Mouse (Mus musculus) CH12.LX (cell line): ENCODE results near the gene Prune2. TPM values are rescaled to one million over a fixed set of nuclear protein-coding genes. Genes with fewer than 3 reads are reported as not detected.

Experiments used
- DNase-seq: peaks from one replicate; pipeline ENCODE4 v3.0.0-alpha.2; 2013; ENCODE audit errors: extremely low read depth
- H3K27ac ChIP-seq: 2 replicates; pipeline ENCODE4 v1.5.1; 2012; ENCODE audit warnings: low read depth, mild to moderate bottlenecking, control low read depth, moderate library complexity; ENCODE audit not compliant: insufficient read depth
- H3K27me3 ChIP-seq: replicated peaks from 2 replicates; pipeline ENCODE3; 2012; ENCODE audit warnings: inconsistent platforms
- H3K36me3 ChIP-seq, 2 experiments: replicated peaks in 1 of 2; 2 replicates each; pipeline versions ENCODE3 to v1.6.1; 2012; ENCODE audit warnings: inconsistent platforms in 1 of 2, low read length in 1 of 2, mild to moderate bottlenecking in 1 of 2, mixed read lengths in 1 of 2, moderate library complexity in 1 of 2; ENCODE audit not compliant: control insufficient read depth in 1 of 2, insufficient read depth in 1 of 2
- H3K4me1 ChIP-seq, 2 experiments: 2 replicates each; pipeline ENCODE4 v1.6.1; 2012; ENCODE audit warnings: inconsistent platforms in 1 of 2, moderate library complexity in 1 of 2; ENCODE audit not compliant: insufficient read depth in 2 of 2, control insufficient read depth in 1 of 2
- H3K4me2 ChIP-seq: 2 replicates; pipeline ENCODE4 v1.6.1; 2012; ENCODE audit warnings: low read depth, mild to moderate bottlenecking, control low read depth; ENCODE audit not compliant: poor library complexity, insufficient read depth, severe bottlenecking
- H3K4me3 ChIP-seq, 3 experiments: fragments of 150-350 bp in 1 of 3; sonication (generic) in 1 of 3; replicated peaks in 1 of 3; 2 replicates each; pipeline versions ENCODE3 to v1.5.1; 2011 to 2012; ENCODE audit warnings: low read depth in 2 of 3, low read length in 2 of 3, mild to moderate bottlenecking in 2 of 3, moderate library complexity in 2 of 3, control low read depth in 1 of 3, improper control_type of control experiment in 1 of 3, inconsistent platforms in 1 of 3, mixed read lengths in 1 of 3; ENCODE audit not compliant: poor library complexity in 1 of 3
- H3K79me2 ChIP-seq: replicated peaks from 2 replicates; pipeline ENCODE4 v1.6.1; 2012; ENCODE audit warnings: mild to moderate bottlenecking, moderate library complexity; ENCODE audit not compliant: control insufficient read depth, poor library complexity, insufficient read depth, severe bottlenecking; ENCODE audit errors: extremely low read depth
- H3K9ac ChIP-seq: 2 replicates; pipeline ENCODE4 v1.6.1; 2012; ENCODE audit warnings: low read depth, mild to moderate bottlenecking, control low read depth, moderate library complexity; ENCODE audit not compliant: insufficient read depth
- H3K9me3 ChIP-seq: replicated peaks from 2 replicates; pipeline ENCODE3; 2012; ENCODE audit warnings: low read length, inconsistent platforms, mixed read lengths
- BHLHE40 ChIP-seq: IDR thresholded peaks from 2 replicates; pipeline ENCODE4 v1.6.1; 2011; ENCODE audit warnings: mild to moderate bottlenecking, low read depth, low read length, improper control_type of control experiment
- CHD1 ChIP-seq: IDR thresholded peaks from 2 replicates; pipeline ENCODE4 v1.6.1; 2012; ENCODE audit warnings: low read depth, low read length, improper control_type of control experiment, inconsistent platforms
- CTCF ChIP-seq, 2 experiments: IDR thresholded peaks in 1 of 2; conservative IDR thresholded peaks in 1 of 2; 2 replicates each; pipeline ENCODE4 v1.5.1; 2011 to 2012; ENCODE audit warnings: low read depth in 2 of 2, low read length in 2 of 2, improper control_type of control experiment in 1 of 2, inconsistent platforms in 1 of 2, mild to moderate bottlenecking in 1 of 2, moderate library complexity in 1 of 2
- EP300 ChIP-seq: IDR thresholded peaks from 2 replicates; pipeline ENCODE4 v1.6.1; 2011; ENCODE audit warnings: low read length, improper control_type of control experiment
- ETS1 ChIP-seq: conservative IDR thresholded peaks from 2 replicates; pipeline ENCODE4 v1.6.1; 2012; ENCODE audit warnings: low read depth, mild to moderate bottlenecking, inconsistent platforms, low read length, improper control_type of control experiment, moderate library complexity
- IRF4 ChIP-seq: IDR thresholded peaks from 2 replicates; pipeline ENCODE4 v1.6.1; 2014; ENCODE audit warnings: low read depth, mild to moderate bottlenecking, inconsistent platforms, low read length, improper control_type of control experiment
- JUND ChIP-seq: conservative IDR thresholded peaks from 2 replicates; pipeline ENCODE4 v1.6.1; 2011; ENCODE audit warnings: low read depth, low read length, improper control_type of control experiment
- MAX ChIP-seq: IDR thresholded peaks from 2 replicates; pipeline ENCODE4 v1.6.1; 2011; ENCODE audit warnings: low read length, improper control_type of control experiment
- MAZ ChIP-seq: IDR thresholded peaks from 2 replicates; pipeline ENCODE4 v1.6.1; 2012; ENCODE audit warnings: low read depth, mild to moderate bottlenecking, inconsistent platforms, low read length, improper control_type of control experiment, moderate library complexity
- MXI1 ChIP-seq: IDR thresholded peaks from 2 replicates; pipeline ENCODE4 v1.6.1; 2011; ENCODE audit warnings: mild to moderate bottlenecking, low read depth, low read length, improper control_type of control experiment
- NRF1 ChIP-seq: IDR thresholded peaks from 2 replicates; pipeline ENCODE4 v1.6.1; 2014; ENCODE audit warnings: low read depth, mild to moderate bottlenecking, inconsistent platforms, low read length, improper control_type of control experiment, moderate library complexity
- TBP ChIP-seq: conservative IDR thresholded peaks from 2 replicates; pipeline ENCODE4 v1.6.1; 2011; ENCODE audit warnings: low read depth, low read length, improper control_type of control experiment
- TCF12 ChIP-seq: IDR thresholded peaks from 2 replicates; pipeline ENCODE4 v1.6.1; 2014; ENCODE audit warnings: low read depth, mild to moderate bottlenecking, inconsistent platforms, low read length, improper control_type of control experiment
- ZMIZ1 ChIP-seq: IDR thresholded peaks from 2 replicates; pipeline ENCODE4 v1.6.1; 2012; ENCODE audit warnings: low read depth, mild to moderate bottlenecking, inconsistent platforms, low read length, improper control_type of control experiment
- ZNF384 ChIP-seq: IDR thresholded peaks from 2 replicates; pipeline ENCODE4 v1.6.1; 2012; ENCODE audit warnings: low read depth, low read length, improper control_type of control experiment, inconsistent platforms
- dilution Hi-C: fragments of 300-500 bp; cut with MboI; formaldehyde crosslinking; loops from 2 replicates; pipeline ENCODE4 v1.14.3; 2020; ENCODE audit warnings: low sequenced_read_pairs; ENCODE audit not compliant: extremely low pct_unique_long_range_greater_than_20kb, extremely low pct_ligation_motif_present
- in situ Hi-C: fragments of 300-500 bp; cut with MboI; formaldehyde crosslinking; loops from 3 replicates; pipeline ENCODE4 v1.14.3; 2019; ENCODE audit warnings: low sequenced_read_pairs, low pct_ligation_motif_present, low pct_unique_long_range_greater_than_20kb, mixed read lengths
- polyA plus RNA-seq: library from polyadenylated mRNA; unstranded; fragments of >175 nt; gene quantifications from 2 replicates; pipeline ENCODE4 v1.2.1, GENCODE M21; 2012; ENCODE audit warnings: low read depth; ENCODE audit not compliant: insufficient read length
- total RNA-seq, 2 experiments: library from RNA; depleted of rRNA; stranded (reverse); fragments of 300-350 nt in 1 of 2; fragments of >200 nt in 1 of 2; gene quantifications; 2 replicates each; pipeline ENCODE4 v1.2.3; 2012 to 2014

Gene Prune2
- total and polyA plus RNA-seq, 3 experiments, result 0.04 to 1.7 (median 0.21) TPM

DNA sequence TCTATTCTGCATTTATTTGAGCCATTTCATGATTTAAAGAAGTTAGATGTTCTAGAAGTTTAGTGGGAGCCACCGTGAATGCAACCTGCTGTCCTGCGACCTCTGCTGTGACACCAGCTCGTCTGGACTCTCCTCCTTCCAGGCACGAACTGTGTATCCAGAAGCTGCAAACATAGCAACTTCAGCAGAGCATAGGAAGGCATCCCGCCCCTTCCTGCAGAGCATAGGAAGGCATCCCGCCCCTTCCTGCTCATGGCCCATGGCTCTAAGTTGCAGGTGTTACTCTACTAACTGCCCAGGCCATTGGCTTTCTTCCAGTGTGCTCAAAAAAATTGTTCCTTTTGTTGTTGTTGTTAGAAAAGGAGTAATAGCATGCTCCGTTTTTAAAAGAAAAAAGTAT lies 294.9 kb downstream of the Prune2 start:
- no peak for DNase-seq
- dilution Hi-C loops, result no loop called here
- in situ Hi-C loops, result no loop called here

GRCm38 (mm10) chr19:17251453-17251852 lies 295.5 kb downstream of the Prune2 start:
- TF ChIP-seq MAX (no peak), TBP (no peak), ETS1 (peak; percentile 25; the same call in 1 of the 2 replicates), BHLHE40 (peak; percentile 58; the same call in 1 of the 2 replicates), MAZ (no peak), EP300 (peak; percentile 61), IRF4 (0 out of 2 replicates have a peak, but pooled peaks have one; percentile 23)
- H3K79me2 ChIP-seq, result no peaks in the 10 kb centered on the region
- H3K27ac ChIP-seq, result no peak overlapping the region
- peaks cover 29 to 70% of the 10 kb centered on the region in 2 experiments for H3K4me1 ChIP-seq
- H3K9ac ChIP-seq, result peak overlapping the region; percentile 37
- peak overlapping the region; percentile 93 for H3K4me2 ChIP-seq
- H3K9me3 ChIP-seq, result no peaks in the 10 kb centered on the region
- H3K36me3 ChIP-seq, result no peaks in the 10 kb centered on the region
- no peak for DNase-seq
- no peak overlapping the region for H3K4me3 ChIP-seq
- H3K27me3 ChIP-seq, result no peaks in the 10 kb centered on the region
- dilution Hi-C loops (no loop called here), in situ Hi-C loops (no loop called here)

More for the DNA sequence above, 294.9 kb downstream of the Prune2 start:
- Histone ChIP-seq H3K79me2 (no peaks in the 10 kb centered on the region), H3K9ac (no peak overlapping the region)
- TF ChIP-seq NRF1, result no peak
- TF ChIP-seq ZNF384, result no peak
- no peak for TF ChIP-seq CHD1
- TF ChIP-seq EP300, result no peak
- TF ChIP-seq MAX, result no peak
- no peak for TF ChIP-seq CTCF (conservative IDR thresholded peaks at IDR 0.05 in 1 of 2, IDR thresholded peaks at IDR 0.05 in 1 of 2; ENCODE audit: low read depth in 2 of 2, low read length in 2 of 2)
- no peak for TF ChIP-seq JUND
- no peak for TF ChIP-seq ZMIZ1
- no peak for TF ChIP-seq TCF12
- TF ChIP-seq MXI1, result no peak
- TF ChIP-seq, all 38 proteins: peak for 0
- peaks cover 23 to 64% of the 10 kb centered on the region in 2 experiments for H3K4me1 ChIP-seq
- H3K4me3 ChIP-seq, result peak overlapping the region in 1 of 3 experiments; percentile 15
- no peaks in the 10 kb centered on the region for H3K9me3 ChIP-seq
- H3K27me3 ChIP-seq, result no peaks in the 10 kb centered on the region
- H3K4me2 ChIP-seq, result peak overlapping the region; percentile 93; the same call in 1 of the 2 replicates
- H3K36me3 ChIP-seq, result no peaks in the 10 kb centered on the region
- no peak overlapping the region for H3K27ac ChIP-seq
